Mouse (Mus musculus) midbrain, embryonic 11.5 days (tissue): ENCODE results near the gene Scimp. TPM values are rescaled to one million over a fixed set of nuclear protein-coding genes. Genes with fewer than 3 reads are reported as not detected.

ENCODE experiments used
- ATAC-seq: fragments of 200-750 bp; cut with Nextera tagmentation; 2 replicates; pipeline ENCODE4 v1.8.0; 2017; ENCODE audit warnings: moderate TSS enrichment, moderate library complexity; ENCODE audit not compliant: low FRiP score
- DNase-seq: peaks from one replicate; pipeline ENCODE4 v3.0.0; 2015; ENCODE audit warnings: low spot score; ENCODE audit errors: missing footprints
- H3K27ac ChIP-seq: fragments of 300-500 bp; sonication (generic); 2 replicates; pipeline ENCODE4 v1.5.1; 2014; ENCODE audit warnings: low read depth, low read length
- H3K27me3 ChIP-seq: fragments of 300-500 bp; sonication (generic); 2 replicates; pipeline ENCODE4 v1.6.1; 2014; ENCODE audit warnings: mild to moderate bottlenecking, low read length, moderate library complexity, mixed read lengths; ENCODE audit not compliant: control insufficient read depth, insufficient read depth
- H3K36me3 ChIP-seq: fragments of 300-500 bp; sonication (generic); 2 replicates; pipeline ENCODE4 v1.6.1; 2014; ENCODE audit warnings: mild to moderate bottlenecking, low read length, moderate library complexity, mixed read lengths; ENCODE audit not compliant: control insufficient read depth, insufficient read depth
- H3K4me1 ChIP-seq: fragments of 300-500 bp; sonication (generic); 2 replicates; pipeline ENCODE4 v1.6.1; 2014; ENCODE audit warnings: low read length; ENCODE audit not compliant: control insufficient read depth, insufficient read depth
- H3K4me2 ChIP-seq: fragments of 300-500 bp; sonication (generic); 2 replicates; pipeline ENCODE4 v1.6.1; 2014; ENCODE audit warnings: mild to moderate bottlenecking, moderate library complexity
- H3K4me3 ChIP-seq: fragments of 300-500 bp; sonication (generic); 2 replicates; pipeline ENCODE4 v1.5.1; 2014; ENCODE audit warnings: low read depth, low read length
- H3K9ac ChIP-seq: fragments of 300-500 bp; sonication (generic); 2 replicates; pipeline ENCODE4 v1.6.1; 2014; ENCODE audit warnings: low read length
- H3K9me3 ChIP-seq: fragments of 300-500 bp; sonication (generic); 2 replicates; pipeline ENCODE4 v1.6.1; 2016; ENCODE audit warnings: low read length; ENCODE audit not compliant: control insufficient read depth
- WGBS: fragments of 180-500 bp; shearing (Covaris S2); extraction: QIAGEN DNeasy Blood & Tissue Kit; methylation state at CpG from one replicate; pipeline ENCODE4 v1.1.7; 2014; 5-methylcytosine and 5-hydroxymethylcytosine counted together
- polyA plus RNA-seq: library from polyadenylated mRNA; unstranded; fragments of >200 nt; fragmentation: Nextera tagmentation; extraction: Ambion mirVana; gene quantifications from 2 replicates; pipeline ENCODE4 v1.2.1, GENCODE M21; 2014

The Scimp gene
- polyA plus RNA-seq, 1 experiment from 2014 or later = not detected

GRCm38 (mm10) chr11:70837031-70837430 lies 24.6 kb upstream of the Scimp start:
- no peaks in the 10 kb centered on the region for H3K36me3 ChIP-seq
- H3K27me3 ChIP-seq = no peaks in the 10 kb centered on the region
- no peaks in the 10 kb centered on the region for H3K4me1 ChIP-seq
- WGBS = 91% methylated on average over 3 of the region's 3 CpGs
- DNase-seq (no peak), ATAC-seq (no peak)
- no peak overlapping the region for H3K4me3 ChIP-seq
- no peak overlapping the region for H3K9ac ChIP-seq
- H3K4me2 ChIP-seq = no peak overlapping the region
- H3K27ac ChIP-seq = no peak overlapping the region
- H3K9me3 ChIP-seq = peaks cover 3% of the 10 kb centered on the region; the same call in 1 of the 2 replicates

GRCm38 (mm10) chr11:70835381-70835831 lies 23.0 kb upstream of the Scimp start:
- Histone ChIP-seq H3K4me2 (no peak overlapping the region), H3K27me3 (no peaks in the 10 kb centered on the region), H3K9ac (no peak overlapping the region), H3K27ac (no peak overlapping the region), H3K9me3 (peaks cover 3% of the 10 kb centered on the region; the same call in 1 of the 2 replicates), H3K36me3 (no peaks in the 10 kb centered on the region), H3K4me3 (no peak overlapping the region), H3K4me1 (no peaks in the 10 kb centered on the region)
- ATAC-seq = no peak
- DNase-seq = no peak
- WGBS = 69% methylated on average over 6 of the region's 6 CpGs

GRCm38 (mm10) chr11:70833831-70834230 lies 21.4 kb upstream of the Scimp start:
- H3K27me3 ChIP-seq = no peaks in the 10 kb centered on the region
- ATAC-seq = no peak

GRCm38 (mm10) chr11:70833408-70833807 lies 21.0 kb upstream of the Scimp start:
- H3K9me3 ChIP-seq = peaks cover 3% of the 10 kb centered on the region; the same call in 1 of the 2 replicates
- H3K4me1 ChIP-seq = no peaks in the 10 kb centered on the region
- ATAC-seq (no peak), DNase-seq (peak; percentile 44)
- no peak overlapping the region for H3K4me3 ChIP-seq
- H3K27ac ChIP-seq = no peak overlapping the region
- H3K27me3 ChIP-seq = no peaks in the 10 kb centered on the region
- no peak overlapping the region for H3K4me2 ChIP-seq
- no peak overlapping the region for H3K9ac ChIP-seq
- H3K36me3 ChIP-seq = no peaks in the 10 kb centered on the region

More at GRCm38 (mm10) chr11:70833831-70834230, 21.4 kb upstream of the Scimp start:
- no peak overlapping the region for H3K4me2 ChIP-seq
- H3K4me1 ChIP-seq = no peaks in the 10 kb centered on the region
- no peak overlapping the region for H3K9ac ChIP-seq
- H3K4me3 ChIP-seq = no peak overlapping the region
- H3K27ac ChIP-seq = no peak overlapping the region
- DNase-seq = peak; percentile 19
- no peaks in the 10 kb centered on the region for H3K36me3 ChIP-seq
- 67% methylated on average over 3 of the region's 3 CpGs for WGBS
- H3K9me3 ChIP-seq = peaks cover 3% of the 10 kb centered on the region; the same call in 1 of the 2 replicates

GRCm38 (mm10) chr11:70831201-70831600 lies 18.8 kb upstream of the Scimp start:
- Histone ChIP-seq H3K4me2 (no peak overlapping the region), H3K4me1 (no peaks in the 10 kb centered on the region), H3K27me3 (no peaks in the 10 kb centered on the region), H3K27ac (no peak overlapping the region), H3K36me3 (no peaks in the 10 kb centered on the region), H3K9me3 (peaks cover 3% of the 10 kb centered on the region; the same call in 1 of the 2 replicates), H3K9ac (no peak overlapping the region), H3K4me3 (no peak overlapping the region)
- DNase-seq (no peak), ATAC-seq (no peak)
- WGBS = 51% methylated on average over 3 of the region's 3 CpGs

GRCm38 (mm10) chr11:70828975-70829615 lies 16.7 kb upstream of the Scimp start:
- WGBS = 87% methylated on average over 11 of the region's 11 CpGs
- no peak overlapping the region for H3K9ac ChIP-seq
- H3K36me3 ChIP-seq = no peaks in the 10 kb centered on the region
- H3K9me3 ChIP-seq = peaks cover 3% of the 10 kb centered on the region; the same call in 1 of the 2 replicates
- no peaks in the 10 kb centered on the region for H3K4me1 ChIP-seq
- no peak for ATAC-seq
- no peak overlapping the region for H3K27ac ChIP-seq
- no peak for DNase-seq
- H3K4me3 ChIP-seq = no peak overlapping the region
- no peaks in the 10 kb centered on the region for H3K27me3 ChIP-seq
- H3K4me2 ChIP-seq = no peak overlapping the region

- H3K4me2 ChIP-seq = no peak overlapping the region
- WGBS = 89% methylated on average over 2 of the region's 2 CpGs
- no peak overlapping the region for H3K4me3 ChIP-seq
- H3K9ac ChIP-seq = no peak overlapping the region
- no peak overlapping the region for H3K27ac ChIP-seq
- DNase-seq (no peak), ATAC-seq (no peak)
- no peaks in the 10 kb centered on the region for H3K36me3 ChIP-seq
- H3K4me1 ChIP-seq = no peaks in the 10 kb centered on the region; the same call in 1 of the 2 replicates
- H3K27me3 ChIP-seq = no peaks in the 10 kb centered on the region
- no peaks in the 10 kb centered on the region for H3K9me3 ChIP-seq
These were observed 13.8 kb upstream of the Scimp start for GRCm38 (mm10) chr11:70826207-70826606.

GRCm38 (mm10) chr11:70821728-70822591 lies 9.6 kb upstream of the Scimp start:
- WGBS = 68% methylated on average over 17 of the region's 17 CpGs
- Histone ChIP-seq H3K4me1 (no peaks in the 10 kb centered on the region; the same call in 1 of the 2 replicates), H3K27me3 (no peaks in the 10 kb centered on the region), H3K27ac (no peak overlapping the region), H3K4me3 (no peak overlapping the region), H3K36me3 (no peaks in the 10 kb centered on the region), H3K9me3 (no peaks in the 10 kb centered on the region), H3K9ac (no peak overlapping the region), H3K4me2 (no peak overlapping the region)
- DNase-seq (no peak), ATAC-seq (peak; percentile 59)

- H3K4me1 ChIP-seq = no peaks in the 10 kb centered on the region; the same call in 1 of the 2 replicates
- no peak overlapping the region for H3K9ac ChIP-seq
- H3K4me3 ChIP-seq = no peak overlapping the region
- ATAC-seq = no peak
- no peaks in the 10 kb centered on the region for H3K9me3 ChIP-seq
- DNase-seq = no peak
- H3K27me3 ChIP-seq = no peaks in the 10 kb centered on the region
- no peak overlapping the region for H3K27ac ChIP-seq
- H3K36me3 ChIP-seq = no peaks in the 10 kb centered on the region
- 84% methylated on average over 8 of the region's 8 CpGs for WGBS
- no peak overlapping the region for H3K4me2 ChIP-seq
These were observed 7.7 kb upstream of the Scimp start for GRCm38 (mm10) chr11:70820120-70820519.
